Mouse (Mus musculus) liver, adult 2 months (tissue): ENCODE results near the gene Ins2. TPM values are rescaled to one million over a fixed set of nuclear protein-coding genes. Genes with fewer than 3 reads are reported as not detected.

ENCODE experiments used
- DNase-seq: peaks from one replicate; pipeline ENCODE4 v3.0.0-alpha.2; 2011; ENCODE audit warnings: low read depth, low spot score; ENCODE audit errors: extremely low read depth
- H3K27ac ChIP-seq: fragments of 200-500 bp; replicated peaks from 2 replicates; pipeline ENCODE4 v1.5.1; 2012; ENCODE audit warnings: low read depth, mild to moderate bottlenecking, control low read depth, inconsistent platforms, low read length; ENCODE audit not compliant: insufficient read depth
- H3K27me3 ChIP-seq: fragments of 200-500 bp; 2 replicates; pipeline ENCODE4 v1.6.1; 2012; ENCODE audit warnings: mild to moderate bottlenecking, moderate library complexity, low read length, inconsistent platforms; ENCODE audit not compliant: control insufficient read depth, insufficient read depth
- H3K36me3 ChIP-seq: fragments of 200-500 bp; 2 replicates; pipeline ENCODE4 v1.6.1; 2012; ENCODE audit warnings: low read length, inconsistent platforms; ENCODE audit not compliant: control insufficient read depth, insufficient read depth
- H3K4me1 ChIP-seq: fragments of 200-500 bp; 2 replicates; pipeline ENCODE4 v1.6.1; 2011; ENCODE audit warnings: low read length; ENCODE audit not compliant: control insufficient read depth, insufficient read depth
- H3K4me3 ChIP-seq: fragments of 200-500 bp; 2 replicates; pipeline ENCODE4 v1.5.1; 2011; ENCODE audit warnings: low read depth, mild to moderate bottlenecking, control low read depth, low read length, moderate library complexity; ENCODE audit not compliant: insufficient read depth
- H3K79me2 ChIP-seq: fragments of 200-500 bp; 2 replicates; pipeline ENCODE4 v1.6.1; 2012; ENCODE audit warnings: inconsistent platforms, mild to moderate bottlenecking, low read length, moderate library complexity; ENCODE audit not compliant: control insufficient read depth, insufficient read depth
- H3K9ac ChIP-seq: fragments of 200-500 bp; 2 replicates; pipeline ENCODE4 v1.6.1; 2012; ENCODE audit warnings: low read depth, mild to moderate bottlenecking, control low read depth, inconsistent platforms, low read length
- CTCF ChIP-seq: fragments of 200-500 bp; IDR thresholded peaks from 2 replicates; pipeline ENCODE4 v1.5.1; 2011; ENCODE audit warnings: low read depth, low read length, control low read depth
- POLR2A ChIP-seq: fragments of 200-500 bp; IDR thresholded peaks from 2 replicates; pipeline ENCODE4 v1.6.1; 2011; ENCODE audit warnings: low read length, control low read depth; ENCODE audit not compliant: insufficient read depth; ENCODE audit errors: extremely low read depth
- WGBS: fragments of 180-500 bp; shearing (Covaris S2); methylation state at CpG from one replicate; pipeline ENCODE4 v1.1.7; 2018; 5-methylcytosine and 5-hydroxymethylcytosine counted together
- polyA plus RNA-seq: library from polyadenylated mRNA; depleted of rRNA; stranded (reverse); fragments of >200 nt; gene quantifications from 2 replicates; pipeline ENCODE4 v1.2.3, GENCODE M21; 2012; rRNA removed
- total RNA-seq: library from RNA; depleted of rRNA; stranded (reverse); fragments of >200 nt; gene quantifications from 2 replicates; pipeline ENCODE4 v1.2.3, GENCODE M21; 2014; rRNA removed

Gene Ins2
- total RNA-seq (not detected in 2 replicates), polyA plus RNA-seq (not detected in 2 replicates)

GRCm38 (mm10) chr7:142743281-142743680 lies at the start of gene Ins2:
Ins2 (minus strand) TSS chr7:142743381.
- Histone ChIP-seq H3K4me3 (no peak within 1 kb of the TSS), H3K4me1 (no peaks in the 10 kb centered on the region), H3K9ac (no peak within 1 kb of the TSS), H3K36me3 (no peaks in the 10 kb centered on the region), H3K79me2 (no peaks in the 10 kb centered on the region), H3K27me3 (no peaks in the 10 kb centered on the region), H3K27ac (no peak within 1 kb of the TSS)
- TF ChIP-seq POLR2A, result no peak
- TF ChIP-seq CTCF, result no peak
- DNase-seq, result no peak
- WGBS, result 73% methylated on average over 1 of the region's 1 CpGs

- H3K36me3 ChIP-seq, result no peaks in the 10 kb centered on the region
- no peaks in the 10 kb centered on the region for H3K4me1 ChIP-seq
- H3K27ac ChIP-seq, result no peak overlapping the region
- no peak for DNase-seq
- H3K27me3 ChIP-seq, result no peaks in the 10 kb centered on the region
- H3K4me3 ChIP-seq, result no peak overlapping the region
- no peaks in the 10 kb centered on the region for H3K79me2 ChIP-seq
- TF ChIP-seq CTCF, result no peak
- no peak for TF ChIP-seq POLR2A
- WGBS, result 54% methylated on average over 1 of the region's 1 CpGs
- H3K9ac ChIP-seq, result no peak overlapping the region
Observed at GRCm38 (mm10) chr7:142792650-142793275, 49.6 kb upstream of the Ins2 start.

- no peak overlapping the region for H3K9ac ChIP-seq
- no peaks in the 10 kb centered on the region for H3K79me2 ChIP-seq
- TF ChIP-seq CTCF (no peak), POLR2A (no peak)
- no peaks in the 10 kb centered on the region for H3K4me1 ChIP-seq
- H3K36me3 ChIP-seq, result no peaks in the 10 kb centered on the region
- 85% methylated on average over 9 of the region's 9 CpGs for WGBS
- H3K4me3 ChIP-seq, result no peak overlapping the region
- no peak for DNase-seq
- H3K27me3 ChIP-seq, result no peaks in the 10 kb centered on the region
- no peak overlapping the region for H3K27ac ChIP-seq
Observed at GRCm38 (mm10) chr7:142789667-142790066, 46.5 kb upstream of the Ins2 start.

DNA sequence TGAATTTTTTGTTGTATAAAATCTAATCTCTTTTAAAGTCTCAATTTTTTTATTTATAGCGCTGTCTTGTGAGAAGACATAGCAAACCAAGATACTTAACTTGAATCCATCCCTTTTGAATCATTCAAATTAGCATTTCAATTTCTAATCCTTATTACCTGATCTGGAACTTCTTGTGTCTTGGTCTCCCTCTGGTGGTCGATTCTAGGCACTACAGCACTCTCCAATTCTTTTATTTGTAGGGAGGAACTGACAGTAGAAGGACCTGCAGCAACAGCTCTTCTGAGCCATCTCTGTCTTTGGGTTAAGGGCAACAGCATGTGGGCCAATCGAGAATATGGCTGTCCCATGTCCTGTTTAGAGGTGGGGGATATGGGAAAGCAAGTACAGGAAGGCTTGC lies 5.4 kb downstream of the Ins2 start:
- TF ChIP-seq CTCF (no peak; the same call in 1 of the 2 replicates), POLR2A (no peak)
- DNase-seq, result peak; percentile 41
- Histone ChIP-seq H3K27ac (no peak overlapping the region), H3K79me2 (no peaks in the 10 kb centered on the region), H3K27me3 (no peaks in the 10 kb centered on the region), H3K9ac (no peak overlapping the region), H3K4me3 (no peak overlapping the region), H3K36me3 (no peaks in the 10 kb centered on the region), H3K4me1 (no peaks in the 10 kb centered on the region)
- WGBS, result 7% methylated on average over 3 of the region's 3 CpGs

DNA sequence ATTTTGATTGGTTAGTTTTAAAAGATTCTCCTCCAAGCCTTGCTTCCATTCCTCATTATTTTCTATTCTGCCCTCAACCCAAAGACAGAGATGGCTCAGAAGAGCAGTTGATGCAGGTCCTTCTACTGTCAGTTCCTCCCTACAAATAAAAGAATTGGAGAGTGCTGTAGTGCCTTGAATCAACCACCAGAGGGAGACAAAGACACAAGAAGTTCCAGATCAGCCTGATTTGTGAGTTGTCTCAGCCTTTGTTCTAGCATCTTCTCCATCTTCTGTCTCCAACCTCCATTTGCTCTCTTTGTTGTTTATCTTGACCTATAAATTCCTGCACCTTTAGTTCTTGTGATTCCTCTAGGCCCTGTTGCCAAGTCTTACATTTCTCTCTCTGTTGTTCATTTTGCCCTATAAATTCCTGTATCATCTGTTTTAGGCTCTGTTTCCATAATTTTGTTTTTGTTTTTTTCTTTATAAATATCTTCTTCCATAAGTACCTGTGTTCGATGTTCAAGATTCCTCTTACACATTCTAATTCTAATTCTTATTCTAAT lies 6.2 kb downstream of the Ins2 start:
- H3K4me3 ChIP-seq, result no peak overlapping the region
- peak; percentile 37 for DNase-seq
- H3K27me3 ChIP-seq, result no peaks in the 10 kb centered on the region
- WGBS, result 56% methylated on average over 1 of the region's 1 CpGs
- H3K9ac ChIP-seq, result no peak overlapping the region
- H3K27ac ChIP-seq, result no peak overlapping the region
- H3K36me3 ChIP-seq, result no peaks in the 10 kb centered on the region
- TF ChIP-seq POLR2A, result no peak
- TF ChIP-seq CTCF, result peak; percentile 64
- H3K79me2 ChIP-seq, result no peaks in the 10 kb centered on the region
- no peaks in the 10 kb centered on the region for H3K4me1 ChIP-seq

DNA sequence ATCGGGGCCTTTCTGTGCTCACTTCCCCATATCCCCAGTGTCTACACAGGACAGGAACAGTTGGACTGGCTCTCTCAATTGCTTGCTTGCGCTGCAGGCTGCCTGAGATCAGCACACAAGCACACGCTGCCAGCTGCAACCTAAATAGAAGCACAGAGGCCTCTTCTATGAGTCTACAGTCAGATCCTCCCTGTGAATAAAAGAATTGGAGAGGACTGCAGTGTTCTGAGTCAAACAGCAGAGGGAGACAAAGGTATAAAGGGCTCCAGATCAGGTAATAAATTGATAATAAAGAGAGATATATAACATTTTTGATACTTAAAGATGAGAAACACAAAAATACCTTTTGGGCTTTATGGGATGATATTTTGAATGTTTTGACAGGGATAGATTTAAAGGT lies 17.2 kb downstream of the Ins2 start:
- Histone ChIP-seq H3K4me1 (no peaks in the 10 kb centered on the region), H3K27ac (no peak overlapping the region), H3K36me3 (no peaks in the 10 kb centered on the region), H3K27me3 (no peaks in the 10 kb centered on the region), H3K9ac (no peak overlapping the region), H3K79me2 (no peaks in the 10 kb centered on the region), H3K4me3 (no peak overlapping the region)
- no peak for DNase-seq
- 59% methylated on average over 3 of the region's 3 CpGs for WGBS
- TF ChIP-seq POLR2A, result no peak
- no peak for TF ChIP-seq CTCF
